In genomic region chr1:168056479-168056878, GRCm38 (mm10) we compare ENCODE assay signal across 9 mouse cellular contexts.
DNase-seq lines count a peak whose midpoint lies in the region; ATAC-seq and TF ChIP-seq lines count a peak whose summit lies in the region.
"Had no signal": no experiment of that assay in that cellular context is flagged by ENCODE, and none has a peak within 500 bp of the region (broad histone marks: within the 10 kb centered on the region; RNA-seq: fewer than 3 reads in every experiment).

No protein-coding gene starts in this region.

- H3K9me3 ChIP-seq in hindbrain, embryonic 11.5 days (ENCODE audit: control insufficient read depth, low read length) = no peaks in the 10 kb centered on the region
- H3K9me3 ChIP-seq in hindbrain, postnatal 0 days (ENCODE audit: low read length) = no peaks in the 10 kb centered on the region
- H3K9me3 ChIP-seq in ES-Bruce4 (replicated peaks; ENCODE audit: control insufficient read depth, insufficient read depth, low read length, poor library complexity, severe bottlenecking) = no peaks in the 10 kb centered on the region
- H3K9me3 ChIP-seq in hindbrain, embryonic 16.5 days (ENCODE audit: control insufficient read depth, low read length) = no peaks in the 10 kb centered on the region
- H3K9me3 ChIP-seq: lung, embryonic 15.5 days had no signal

- no peaks in the 10 kb centered on the region for H3K27me3 ChIP-seq in hindbrain, embryonic 11.5 days (ENCODE audit: control insufficient read depth, insufficient read depth, low read length)
- H3K27me3 ChIP-seq in hindbrain, postnatal 0 days (ENCODE audit: insufficient read depth, low read length) = no peaks in the 10 kb centered on the region
- H3K27me3 ChIP-seq in ES-Bruce4 (ENCODE audit: control insufficient read depth, insufficient read depth, low read length, poor library complexity, severe bottlenecking) = no peaks in the 10 kb centered on the region
- H3K27me3 ChIP-seq in hindbrain, embryonic 16.5 days (replicated peaks; ENCODE audit: control insufficient read depth, insufficient read depth, low read length) = no peaks in the 10 kb centered on the region
- H3K27me3 ChIP-seq: lung, embryonic 15.5 days had no signal

- no peaks in the 10 kb centered on the region for H3K4me1 ChIP-seq in hindbrain, embryonic 11.5 days (replicated peaks; ENCODE audit: control insufficient read depth, insufficient read depth, low read length)
- H3K4me1 ChIP-seq in hindbrain, postnatal 0 days (ENCODE audit: insufficient read depth, low read length) = no peaks in the 10 kb centered on the region
- H3K4me1 ChIP-seq in ES-Bruce4 (ENCODE audit: control insufficient read depth, insufficient read depth, low read length) = peaks cover 3% of the 10 kb centered on the region
- H3K4me1 ChIP-seq in hindbrain, embryonic 16.5 days (ENCODE audit: control insufficient read depth, insufficient read depth, low read depth, low read length) = no peaks in the 10 kb centered on the region
- H3K4me1 ChIP-seq: lung, embryonic 15.5 days had no signal

- peak; percentile 67 for ATAC-seq in hindbrain, embryonic 11.5 days (ENCODE audit: low FRiP score)
- ATAC-seq in hindbrain, postnatal 0 days = no peak
- no peak for ATAC-seq in hindbrain, embryonic 16.5 days
- no peak for ATAC-seq in CD4-positive, CD25-positive, alpha-beta regulatory T cell, adult 4 months

- H3K9ac ChIP-seq in hindbrain, embryonic 11.5 days (ENCODE audit: low read depth, low read length) = no peak overlapping the region
- no peak overlapping the region for H3K9ac ChIP-seq in hindbrain, postnatal 0 days (replicated peaks; ENCODE audit: low read length)
- no peak overlapping the region for H3K9ac ChIP-seq in ES-Bruce4 (ENCODE audit: low read depth, poor library complexity, severe bottlenecking)
- H3K9ac ChIP-seq in hindbrain, embryonic 16.5 days (ENCODE audit: low read depth, low read length) = no peak overlapping the region
- H3K9ac ChIP-seq: lung, embryonic 15.5 days had no signal

- peak; percentile 37 for DNase-seq in hindbrain, embryonic 11.5 days (ENCODE audit: low spot score)
- no peak for DNase-seq in hindbrain, postnatal 0 days (ENCODE audit: low spot score)
- peak; percentile 63 for DNase-seq in R1 (ENCODE audit: low read depth, low spot score)
- no peak for DNase-seq in cerebellum, postnatal 10 days
- DNase-seq: kidney, postnatal 14 days had no signal

- H3K27ac ChIP-seq in hindbrain, embryonic 11.5 days (ENCODE audit: low read depth, low read length) = no peak overlapping the region
- no peak overlapping the region for H3K27ac ChIP-seq in hindbrain, postnatal 0 days
- no peak overlapping the region for H3K27ac ChIP-seq in ES-Bruce4 (ENCODE audit: insufficient read depth, low read length)
- no peak overlapping the region for H3K27ac ChIP-seq in hindbrain, embryonic 16.5 days (ENCODE audit: low read depth, low read length)
- H3K27ac ChIP-seq: lung, embryonic 15.5 days had no signal

- H3K36me3 ChIP-seq in hindbrain, embryonic 11.5 days (ENCODE audit: control insufficient read depth, insufficient read depth, low read length) = no peaks in the 10 kb centered on the region
- no peaks in the 10 kb centered on the region for H3K36me3 ChIP-seq in hindbrain, postnatal 0 days (ENCODE audit: insufficient read depth, low read length)
- H3K36me3 ChIP-seq in ES-Bruce4 (ENCODE audit: control insufficient read depth, insufficient read depth, low read length, poor library complexity, severe bottlenecking) = no peaks in the 10 kb centered on the region
- H3K36me3 ChIP-seq in hindbrain, embryonic 16.5 days (ENCODE audit: control insufficient read depth, insufficient read depth, low read length) = no peaks in the 10 kb centered on the region
- H3K36me3 ChIP-seq: lung, embryonic 15.5 days had no signal

- no peak overlapping the region for H3K4me3 ChIP-seq in hindbrain, embryonic 11.5 days (ENCODE audit: low read depth, low read length)
- H3K4me3 ChIP-seq in hindbrain, postnatal 0 days (ENCODE audit: low read length) = no peak overlapping the region
- H3K4me3 ChIP-seq in ES-Bruce4 (ENCODE audit: low read depth, low read length) = no peak overlapping the region
- no peak overlapping the region for H3K4me3 ChIP-seq in hindbrain, embryonic 16.5 days (ENCODE audit: low read length)
- H3K4me3 ChIP-seq: lung, embryonic 15.5 days had no signal

- 4% methylated on average over 4 of the region's 7 CpGs for WGBS in hindbrain, embryonic 11.5 days
- 6% methylated on average over 5 of the region's 7 CpGs for WGBS in hindbrain, postnatal 0 days
- under 1% methylated on average over 6 of the region's 7 CpGs for WGBS in hindbrain, embryonic 16.5 days

- peak; percentile 60; the same call in 1 of the 2 replicates for TF ChIP-seq EP300 in ES-Bruce4 (IDR thresholded peaks at IDR 0.05; ENCODE audit: insufficient read depth, low read depth, low read length)

- no peak for TF ChIP-seq POLR2A in ES-Bruce4 (IDR thresholded peaks at IDR 0.05; ENCODE audit: insufficient read depth, low read length)

- no peak for TF ChIP-seq CTCF in hindbrain, postnatal 0 days (IDR thresholded peaks at IDR 0.05; ENCODE audit: low read depth)
- no peak for TF ChIP-seq CTCF in ES-Bruce4 (IDR thresholded peaks at IDR 0.05; ENCODE audit: low read depth, low read length)

- H3K4me2 ChIP-seq in hindbrain, embryonic 11.5 days (replicated peaks; ENCODE audit: low read depth, low read length) = no peak overlapping the region
- H3K4me2 ChIP-seq in hindbrain, postnatal 0 days (ENCODE audit: low read depth, low read length) = no peak overlapping the region
- H3K4me2 ChIP-seq in hindbrain, embryonic 16.5 days (ENCODE audit: low read length) = 0 out of 2 replicates have a peak overlapping the region, but pooled peaks have one; percentile 0
- H3K4me2 ChIP-seq: lung, embryonic 15.5 days had no signal

Comparison
In these comparisons a context has a peak if more than half of its experiments do, and no peak if none do; other contexts are left out.
1. DNase-seq: peak in hindbrain, embryonic 11.5 days (single experiment) and R1 (single experiment); none in hindbrain, postnatal 0 days (single experiment) and cerebellum, postnatal 10 days (0 of 2).